Mouse (Mus musculus) lung, postnatal 0 days (tissue): Measurements from ENCODE around the gene Spag7. TPM values are rescaled to one million over a fixed set of nuclear protein-coding genes. Genes with fewer than 3 reads are reported as not detected.

Experiments
- ATAC-seq: fragments of 200-750 bp; cut with Nextera tagmentation; 2 replicates; pipeline ENCODE4 v1.8.0; 2017; ENCODE audit warnings: moderate library complexity
- DNase-seq: peaks from one replicate; pipeline ENCODE4 v3.0.0-alpha.2; 2016; ENCODE audit warnings: low spot score
- H3K27ac ChIP-seq: fragments of 300-500 bp; sonication (generic); 2 replicates; pipeline ENCODE4 v1.5.1; 2014; ENCODE audit warnings: antibody characterized with exemption, mild to moderate bottlenecking, low read length, mixed read lengths
- H3K27me3 ChIP-seq: fragments of 300-500 bp; sonication (generic); replicated peaks from 2 replicates; pipeline ENCODE4 v1.6.1; 2014; ENCODE audit warnings: low read length, mixed read lengths; ENCODE audit not compliant: insufficient read depth
- H3K36me3 ChIP-seq: fragments of 300-500 bp; sonication (generic); 2 replicates; pipeline ENCODE4 v1.6.1; 2014; ENCODE audit warnings: low read length, mixed read lengths; ENCODE audit not compliant: insufficient read depth
- H3K4me1 ChIP-seq: fragments of 300-500 bp; sonication (generic); 2 replicates; pipeline ENCODE4 v1.6.1; 2014; ENCODE audit warnings: antibody characterized with exemption, low read depth, low read length, mixed read lengths; ENCODE audit not compliant: insufficient read depth
- H3K4me2 ChIP-seq: fragments of 300-500 bp; sonication (generic); replicated peaks from 2 replicates; pipeline ENCODE4 v1.6.1; 2014; ENCODE audit warnings: low read depth, mild to moderate bottlenecking, low read length, moderate library complexity, mixed read lengths
- H3K4me3 ChIP-seq: fragments of 300-500 bp; sonication (generic); 2 replicates; pipeline ENCODE4 v1.5.1; 2014; ENCODE audit warnings: low read depth, low read length
- H3K9ac ChIP-seq: fragments of 300-500 bp; sonication (generic); replicated peaks from 2 replicates; pipeline ENCODE4 v1.6.1; 2014; ENCODE audit warnings: low read depth, mild to moderate bottlenecking
- H3K9me3 ChIP-seq: fragments of 300-500 bp; sonication (generic); 2 replicates; pipeline ENCODE4 v1.6.1; 2016; ENCODE audit warnings: low read length, mixed read lengths
- CTCF ChIP-seq: IDR thresholded peaks from 2 replicates; pipeline ENCODE4 v1.5.1; 2016; ENCODE audit warnings: antibody characterized with exemption, mild to moderate bottlenecking
- EP300 ChIP-seq: IDR thresholded peaks from 2 replicates; pipeline ENCODE4 v1.6.1; 2016; ENCODE audit warnings: antibody characterized with exemption, mild to moderate bottlenecking, control low read depth
- WGBS: fragments of 180-500 bp; shearing (Covaris S2); extraction: QIAGEN DNeasy Blood & Tissue Kit; methylation state at CpG from one replicate; pipeline ENCODE4 v1.1.7; 2014; 5-methylcytosine and 5-hydroxymethylcytosine counted together
- polyA plus RNA-seq: library from polyadenylated mRNA; unstranded; fragments of >200 nt; fragmentation: Nextera tagmentation; extraction: Ambion mirVana; gene quantifications from 2 replicates; pipeline ENCODE4 v1.2.1, GENCODE M21; 2015

The Spag7 gene
- polyA plus RNA-seq, 1 experiment from 2014 or later: 84.6 TPM

GRCm38 (mm10) chr11:70638293-70638692 is 30.9 kb downstream of the Spag7 start:
- Histone ChIP-seq H3K9me3 (no peaks in the 10 kb centered on the region), H3K4me2 (no peak overlapping the region), H3K36me3 (0 out of 2 replicates have a peak, but pooled peaks cover 4% of the 10 kb centered on the region), H3K4me1 (peaks cover 7% of the 10 kb centered on the region; the same call in 1 of the 2 replicates), H3K4me3 (no peak overlapping the region), H3K9ac (no peak overlapping the region), H3K27ac (no peak overlapping the region), H3K27me3 (no peaks in the 10 kb centered on the region)
- ATAC-seq (no peak), DNase-seq (no peak)
- TF ChIP-seq CTCF: no peak
- TF ChIP-seq EP300: no peak
- WGBS: 87% methylated on average over 1 of the region's 1 CpGs

GRCm38 (mm10) chr11:70637764-70638163 is 31.5 kb downstream of the Spag7 start:
- Histone ChIP-seq H3K4me2 (no peak overlapping the region), H3K27ac (no peak overlapping the region), H3K4me3 (no peak overlapping the region), H3K27me3 (no peaks in the 10 kb centered on the region), H3K4me1 (peaks cover 7% of the 10 kb centered on the region; the same call in 1 of the 2 replicates), H3K36me3 (0 out of 2 replicates have a peak, but pooled peaks cover 3% of the 10 kb centered on the region), H3K9me3 (no peaks in the 10 kb centered on the region), H3K9ac (no peak overlapping the region)
- no peak for ATAC-seq
- TF ChIP-seq CTCF: no peak
- no peak for TF ChIP-seq EP300
- DNase-seq: no peak
- WGBS: 85% methylated on average over 1 of the region's 1 CpGs

- no peak overlapping the region for H3K27ac ChIP-seq
- TF ChIP-seq CTCF: no peak
- TF ChIP-seq EP300: no peak
- H3K27me3 ChIP-seq: no peaks in the 10 kb centered on the region
- peaks cover 7% of the 10 kb centered on the region; the same call in 1 of the 2 replicates for H3K4me1 ChIP-seq
- DNase-seq (no peak), ATAC-seq (no peak)
- 72% methylated on average over 4 of the region's 4 CpGs for WGBS
- no peak overlapping the region for H3K4me3 ChIP-seq
- H3K9me3 ChIP-seq: no peaks in the 10 kb centered on the region
- H3K36me3 ChIP-seq: no peaks in the 10 kb centered on the region
- no peak overlapping the region for H3K9ac ChIP-seq
- H3K4me2 ChIP-seq: no peak overlapping the region
Measured at GRCm38 (mm10) chr11:70635601-70636000, 33.6 kb downstream of the Spag7 start.

- Histone ChIP-seq H3K36me3 (no peaks in the 10 kb centered on the region), H3K9me3 (no peaks in the 10 kb centered on the region), H3K9ac (no peak overlapping the region), H3K27ac (no peak overlapping the region), H3K4me1 (no peaks in the 10 kb centered on the region), H3K4me3 (no peak overlapping the region), H3K4me2 (no peak overlapping the region), H3K27me3 (no peaks in the 10 kb centered on the region)
- 71% methylated on average over 7 of the region's 7 CpGs for WGBS
- no peak for DNase-seq
- TF ChIP-seq EP300: no peak
- TF ChIP-seq CTCF: no peak
- ATAC-seq: no peak
Measured at GRCm38 (mm10) chr11:70630129-70630528, 39.1 kb downstream of the Spag7 start.

GRCm38 (mm10) chr11:70629557-70629956 is 39.7 kb downstream of the Spag7 start:
- Histone ChIP-seq H3K9me3 (no peaks in the 10 kb centered on the region), H3K4me1 (no peaks in the 10 kb centered on the region), H3K36me3 (no peaks in the 10 kb centered on the region), H3K27ac (no peak overlapping the region), H3K9ac (no peak overlapping the region), H3K4me2 (no peak overlapping the region), H3K27me3 (no peaks in the 10 kb centered on the region), H3K4me3 (no peak overlapping the region)
- WGBS: 46% methylated on average over 5 of the region's 5 CpGs
- TF ChIP-seq CTCF (peak; percentile 58), EP300 (no peak)
- ATAC-seq (no peak), DNase-seq (peak; percentile 61)

GRCm38 (mm10) chr11:70628431-70628830 is 40.8 kb downstream of the Spag7 start:
- no peaks in the 10 kb centered on the region for H3K9me3 ChIP-seq
- 45% methylated on average over 2 of the region's 2 CpGs for WGBS
- H3K4me3 ChIP-seq: no peak overlapping the region
- no peak for TF ChIP-seq EP300
- TF ChIP-seq CTCF: no peak
- ATAC-seq (peak; percentile 76), DNase-seq (peak; percentile 88)
- no peak overlapping the region for H3K9ac ChIP-seq
- H3K4me2 ChIP-seq: no peak overlapping the region
- no peaks in the 10 kb centered on the region for H3K4me1 ChIP-seq
- no peaks in the 10 kb centered on the region for H3K36me3 ChIP-seq
- H3K27ac ChIP-seq: no peak overlapping the region
- no peaks in the 10 kb centered on the region for H3K27me3 ChIP-seq

- Histone ChIP-seq H3K4me1 (no peaks in the 10 kb centered on the region), H3K36me3 (no peaks in the 10 kb centered on the region), H3K4me3 (no peak overlapping the region), H3K9ac (no peak overlapping the region), H3K4me2 (no peak overlapping the region), H3K27me3 (no peaks in the 10 kb centered on the region), H3K27ac (no peak overlapping the region), H3K9me3 (no peaks in the 10 kb centered on the region)
- WGBS: 56% methylated on average over 4 of the region's 4 CpGs
- no peak for TF ChIP-seq CTCF
- TF ChIP-seq EP300: no peak
- no peak for DNase-seq
- no peak for ATAC-seq
Measured at GRCm38 (mm10) chr11:70626877-70627276, 42.3 kb downstream of the Spag7 start.
